Mouse (Mus musculus) hindbrain, embryonic 13.5 days (tissue): ENCODE measurements around the gene Hoxd9. TPM values are rescaled to one million over a fixed set of nuclear protein-coding genes. Genes with fewer than 3 reads are reported as not detected.

Source experiments
- ATAC-seq: fragments of 200-750 bp; cut with Nextera tagmentation; 2 replicates; pipeline ENCODE4 v1.8.0; 2017; ENCODE audit warnings: moderate TSS enrichment; ENCODE audit not compliant: low FRiP score
- H3K27ac ChIP-seq: fragments of 300-500 bp; sonication (generic); 2 replicates; pipeline ENCODE4 v1.5.1; 2015; ENCODE audit warnings: inconsistent platforms, mild to moderate bottlenecking, moderate library complexity
- H3K27me3 ChIP-seq: fragments of 300-500 bp; sonication (generic); 2 replicates; pipeline ENCODE4 v1.6.1; 2015; ENCODE audit warnings: mild to moderate bottlenecking, inconsistent platforms
- H3K36me3 ChIP-seq: fragments of 300-500 bp; sonication (generic); 2 replicates; pipeline ENCODE4 v1.6.1; 2015; ENCODE audit warnings: mild to moderate bottlenecking, inconsistent platforms
- H3K4me1 ChIP-seq: fragments of 300-500 bp; sonication (generic); replicated peaks from 2 replicates; pipeline ENCODE4 v1.6.1; 2015; ENCODE audit warnings: inconsistent platforms
- H3K4me2 ChIP-seq: fragments of 300-500 bp; sonication (generic); 2 replicates; pipeline ENCODE4 v1.6.1; 2015; ENCODE audit warnings: inconsistent platforms, mild to moderate bottlenecking, moderate library complexity
- H3K4me3 ChIP-seq: fragments of 300-500 bp; sonication (generic); 2 replicates; pipeline ENCODE4 v1.5.1; 2015; ENCODE audit warnings: mild to moderate bottlenecking, inconsistent platforms
- H3K9ac ChIP-seq: fragments of 300-500 bp; sonication (generic); 2 replicates; pipeline ENCODE4 v1.6.1; 2015; ENCODE audit warnings: mild to moderate bottlenecking, inconsistent platforms
- H3K9me3 ChIP-seq: fragments of 300-500 bp; sonication (generic); 2 replicates; pipeline ENCODE4 v1.6.1; 2016; ENCODE audit warnings: inconsistent platforms
- WGBS: fragments of 180-500 bp; shearing (Covaris S2); methylation state at CpG from one replicate; pipeline ENCODE4 v1.1.7; 2015; 5-methylcytosine and 5-hydroxymethylcytosine counted together
- polyA plus RNA-seq: library from polyadenylated mRNA; unstranded; fragments of >200 nt; fragmentation: Nextera tagmentation; extraction: Ambion mirVana; gene quantifications from 2 replicates; pipeline ENCODE4 v1.2.1, GENCODE M21; 2015

Gene Hoxd9
- polyA plus RNA-seq, 1 experiment from 2014 or later, result not detected

GRCm38 (mm10) chr2:74705467-74706089, 8.1 kb downstream of the Hoxd9 start:
- 0% methylated on average over 39 of the region's 85 CpGs for WGBS
- H3K27ac ChIP-seq, result peak overlapping the region; percentile 53
- peaks cover 96% of the 10 kb centered on the region for H3K27me3 ChIP-seq
- H3K4me3 ChIP-seq, result peak overlapping the region; percentile 37
- no peak for ATAC-seq
- H3K36me3 ChIP-seq, result no peaks in the 10 kb centered on the region
- no peaks in the 10 kb centered on the region for H3K9me3 ChIP-seq
- H3K9ac ChIP-seq, result peak overlapping the region; percentile 53; the same call in 1 of the 2 replicates
- peaks cover 11% of the 10 kb centered on the region for H3K4me1 ChIP-seq
- peak overlapping the region; percentile 52 for H3K4me2 ChIP-seq

- H3K9ac ChIP-seq, result no peak overlapping the region
Measured at GRCm38 (mm10) chr2:74706393-74706960, 8.9 kb downstream of the Hoxd9 start.

GRCm38 (mm10) chr2:74707599-74707998, 10.1 kb downstream of the Hoxd9 start:
- no peaks in the 10 kb centered on the region for H3K9me3 ChIP-seq
- no peak for ATAC-seq
- 0 out of 2 replicates have a peak overlapping the region, but pooled peaks have one; percentile 4 for H3K4me2 ChIP-seq
- H3K36me3 ChIP-seq, result no peaks in the 10 kb centered on the region
- no peak overlapping the region for H3K27ac ChIP-seq
- H3K27me3 ChIP-seq, result peaks cover 97% of the 10 kb centered on the region
- 9% methylated on average over 7 of the region's 7 CpGs for WGBS
- H3K4me1 ChIP-seq, result peaks cover 18% of the 10 kb centered on the region
- H3K9ac ChIP-seq, result no peak overlapping the region
- peak overlapping the region; percentile 7; the same call in 1 of the 2 replicates for H3K4me3 ChIP-seq

More at GRCm38 (mm10) chr2:74706393-74706960, 8.9 kb downstream of the Hoxd9 start:
- 0 out of 2 replicates have a peak overlapping the region, but pooled peaks have one; percentile 11 for H3K4me2 ChIP-seq
- H3K9me3 ChIP-seq, result no peaks in the 10 kb centered on the region
- no peak overlapping the region for H3K27ac ChIP-seq
- 3% methylated on average over 13 of the region's 13 CpGs for WGBS
- H3K27me3 ChIP-seq, result peaks cover 95% of the 10 kb centered on the region
- ATAC-seq, result no peak
- peak overlapping the region; percentile 2; the same call in 1 of the 2 replicates for H3K4me3 ChIP-seq
- H3K4me1 ChIP-seq, result peaks cover 11% of the 10 kb centered on the region
- H3K36me3 ChIP-seq, result no peaks in the 10 kb centered on the region

GRCm38 (mm10) chr2:74708676-74709075, 11.1 kb downstream of the Hoxd9 start:
- Histone ChIP-seq H3K9me3 (no peaks in the 10 kb centered on the region), H3K36me3 (no peaks in the 10 kb centered on the region), H3K27ac (no peak overlapping the region), H3K4me1 (peaks cover 18% of the 10 kb centered on the region), H3K9ac (no peak overlapping the region), H3K4me2 (no peak overlapping the region), H3K4me3 (no peak overlapping the region), H3K27me3 (peaks cover 96% of the 10 kb centered on the region)
- no peak for ATAC-seq
- 7% methylated on average over 4 of the region's 4 CpGs for WGBS

GRCm38 (mm10) chr2:74709465-74710419, 12.2 kb downstream of the Hoxd9 start:
- Histone ChIP-seq H3K27ac (no peak overlapping the region), H3K9ac (no peak overlapping the region)

GRCm38 (mm10) chr2:74710929-74711543, 13.5 kb downstream of the Hoxd9 start:
- 1% methylated on average over 16 of the region's 16 CpGs for WGBS
- Histone ChIP-seq H3K36me3 (no peaks in the 10 kb centered on the region), H3K4me2 (peak overlapping the region; percentile 27; the same call in 1 of the 2 replicates), H3K27me3 (peaks cover 96% of the 10 kb centered on the region), H3K27ac (peak overlapping the region; percentile 40; the same call in 1 of the 2 replicates), H3K4me3 (peak overlapping the region; percentile 7; the same call in 1 of the 2 replicates), H3K9ac (no peak overlapping the region), H3K4me1 (peaks cover 10% of the 10 kb centered on the region), H3K9me3 (no peaks in the 10 kb centered on the region)
- no peak for ATAC-seq

More at GRCm38 (mm10) chr2:74709465-74710419, 12.2 kb downstream of the Hoxd9 start:
- Histone ChIP-seq H3K4me2 (no peak overlapping the region), H3K4me3 (no peak overlapping the region), H3K27me3 (peaks cover 96% of the 10 kb centered on the region), H3K4me1 (peaks cover 18% of the 10 kb centered on the region), H3K9me3 (no peaks in the 10 kb centered on the region), H3K36me3 (no peaks in the 10 kb centered on the region)
- ATAC-seq, result no peak
- 4% methylated on average over 5 of the region's 5 CpGs for WGBS

GRCm38 (mm10) chr2:74711721-74712621, 14.4 kb downstream of the Hoxd9 start, which contains the start of the genes Hoxd3 and Hoxd4:
Gene Hoxd3, plus strand, starts transcription at chr2:74711927.
Gene Hoxd4, plus strand, starts transcription at chr2:74711929.
- Histone ChIP-seq H3K27me3 (peaks cover 96% of the 10 kb centered on the region), H3K4me1 (peaks cover 10% of the 10 kb centered on the region), H3K4me3 (peak within 1 kb of the TSS; percentile 40), H3K9me3 (no peaks in the 10 kb centered on the region), H3K9ac (peak within 1 kb of the TSS; percentile 70), H3K27ac (peak within 1 kb of the TSS; percentile 84), H3K4me2 (peak within 1 kb of the TSS; percentile 38), H3K36me3 (no peaks in the 10 kb centered on the region)
- under 1% methylated on average over 65 of the region's 65 CpGs for WGBS
- ATAC-seq, result peak; percentile 19; the same call in 1 of the 2 replicates

GRCm38 (mm10) chr2:74713239-74714150, 16.0 kb downstream of the Hoxd9 start:
- Histone ChIP-seq H3K27ac (peak overlapping the region; percentile 46), H3K9ac (no peak overlapping the region), H3K36me3 (no peaks in the 10 kb centered on the region), H3K4me3 (peak overlapping the region; percentile 40), H3K4me2 (0 out of 2 replicates have a peak overlapping the region, but pooled peaks have one; percentile 59), H3K27me3 (peaks cover 97% of the 10 kb centered on the region), H3K4me1 (peaks cover 10% of the 10 kb centered on the region), H3K9me3 (no peaks in the 10 kb centered on the region)
- no peak for ATAC-seq
- WGBS, result 8% methylated on average over 19 of the region's 19 CpGs

GRCm38 (mm10) chr2:74714156-74714789, 16.7 kb downstream of the Hoxd9 start:
- ATAC-seq, result no peak
- peaks cover 10% of the 10 kb centered on the region for H3K4me1 ChIP-seq
- WGBS, result 4% methylated on average over 18 of the region's 18 CpGs
- peaks cover 97% of the 10 kb centered on the region for H3K27me3 ChIP-seq
- H3K27ac ChIP-seq, result peak overlapping the region; percentile 46
- H3K9me3 ChIP-seq, result no peaks in the 10 kb centered on the region
- no peaks in the 10 kb centered on the region for H3K36me3 ChIP-seq
- H3K4me3 ChIP-seq, result peak overlapping the region; percentile 40
- H3K4me2 ChIP-seq, result peak overlapping the region; percentile 59; the same call in 1 of the 2 replicates
- peak overlapping the region; percentile 29 for H3K9ac ChIP-seq
